Mouse (Mus musculus): ENCODE data around the gene Rapgef4.

DNA sequence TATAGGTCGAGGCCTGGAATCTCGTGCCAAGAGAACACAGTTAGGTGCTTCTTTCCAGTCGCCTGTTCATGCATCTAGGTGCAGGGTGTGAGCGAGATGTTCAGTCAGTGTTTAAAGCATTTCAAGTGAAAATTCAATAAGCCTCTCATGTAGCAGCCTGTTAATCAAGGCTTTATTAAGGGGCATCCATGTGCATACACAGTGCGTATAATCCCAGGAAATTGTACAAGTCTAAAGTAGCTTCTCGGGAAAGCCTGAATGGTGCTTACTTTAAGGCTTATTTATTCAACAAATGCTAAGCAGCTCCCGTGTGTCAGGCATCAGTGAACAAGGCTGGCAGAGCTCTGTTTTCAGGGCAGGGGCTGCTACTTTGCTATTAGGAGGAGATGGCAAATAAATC lies 69.4 kb downstream of the Rapgef4 start:
- no peak for TF ChIP-seq GATA1 (IDR thresholded peaks at IDR 0.05; ENCODE audit: low read length)
- TF ChIP-seq TAL1 (IDR thresholded peaks at IDR 0.05; ENCODE audit: low read length) = no peak
